Mouse (Mus musculus): ENCODE data around the gene Mrpl43. TPM values are rescaled to one million over a fixed set of nuclear protein-coding genes. Genes with fewer than 3 reads are reported as not detected.

Gene Mrpl43
- polyA plus RNA-seq, 1 experiment from 2014 or later, result 60.2 TPM

DNA sequence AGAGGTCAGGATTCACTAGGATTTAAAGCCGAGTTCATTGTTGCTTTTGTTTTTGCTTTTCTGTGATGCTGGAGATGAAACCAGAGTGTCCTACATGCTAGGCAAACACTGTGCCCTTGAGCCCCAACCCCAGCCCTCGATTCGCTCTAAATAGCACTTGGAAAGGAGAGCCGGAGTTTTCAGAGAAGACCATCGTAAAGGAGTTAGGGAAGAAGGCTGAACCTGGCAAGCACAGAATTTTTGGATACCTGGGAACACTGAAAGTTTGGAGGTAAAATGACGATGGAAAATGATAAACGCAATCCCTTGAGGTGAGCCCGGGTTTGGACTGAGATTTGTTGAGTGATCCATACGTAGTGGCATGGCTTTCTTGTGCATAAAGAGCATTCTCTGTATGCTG lies 17.9 kb downstream of the Mrpl43 start:
- Histone ChIP-seq H3K27ac (no peak overlapping the region), H3K9ac (peak overlapping the region; percentile 73; the same call in 1 of the 2 replicates), H3K4me1 (replicated peaks) (peaks cover 19% of the 10 kb centered on the region), H3K27me3 (0 out of 2 replicates have a peak, but pooled peaks cover 9% of the 10 kb centered on the region), H3K9me3 (replicated peaks) (no peaks in the 10 kb centered on the region), H3K4me3 (peak overlapping the region; percentile 74), H3K36me3 (no peaks in the 10 kb centered on the region), H3K4me2 (peak overlapping the region; percentile 100)
- WGBS, result 29% methylated on average over 9 of the region's 9 CpGs
- ATAC-seq (replicated peaks; ENCODE audit: insufficient number of reproducible peaks, insufficient read depth, low FRiP score, low read depth), result no peak

- Histone ChIP-seq H3K4me2 (no peak overlapping the region), H3K27ac (no peak overlapping the region), H3K9me3 (replicated peaks) (no peaks in the 10 kb centered on the region), H3K9ac (no peak overlapping the region), H3K27me3 (0 out of 2 replicates have a peak, but pooled peaks cover 9% of the 10 kb centered on the region), H3K4me1 (replicated peaks) (peaks cover 19% of the 10 kb centered on the region), H3K36me3 (0 out of 2 replicates have a peak, but pooled peaks cover under 1% of the 10 kb centered on the region), H3K4me3 (no peak overlapping the region)
- WGBS, result 64% methylated on average over 6 of the region's 6 CpGs
- no peak for ATAC-seq (replicated peaks; ENCODE audit: insufficient number of reproducible peaks, insufficient read depth, low FRiP score, low read depth)
Measured at GRCm38 (mm10) chr19:44987851-44988250, 18.4 kb downstream of the Mrpl43 start.

DNA sequence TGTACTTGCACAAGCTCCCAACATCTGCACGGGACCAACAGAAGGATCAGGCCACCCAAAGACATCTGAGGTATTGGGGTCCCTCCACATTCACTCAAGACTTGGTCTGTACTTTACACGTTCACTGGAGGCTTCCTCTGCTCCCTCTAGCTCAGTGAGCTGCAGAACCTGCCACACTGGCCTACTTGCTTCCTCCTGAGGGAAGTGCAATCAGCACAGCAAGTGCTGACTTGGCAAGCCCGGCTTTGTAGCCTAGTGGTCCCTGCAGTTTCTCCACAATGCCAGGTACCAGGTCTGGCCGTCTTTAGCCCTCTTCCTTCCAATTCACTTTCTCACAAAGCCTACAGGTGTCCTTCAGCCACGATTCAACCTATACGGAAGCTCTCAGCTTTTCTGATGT lies 19.2 kb downstream of the Mrpl43 start:
- WGBS, result 72% methylated on average over 6 of the region's 6 CpGs
- no peak overlapping the region for H3K4me3 ChIP-seq
- peaks cover 16% of the 10 kb centered on the region for H3K4me1 ChIP-seq (replicated peaks)
- H3K36me3 ChIP-seq, result peaks cover 7% of the 10 kb centered on the region
- H3K27me3 ChIP-seq, result 0 out of 2 replicates have a peak, but pooled peaks cover 9% of the 10 kb centered on the region
- H3K27ac ChIP-seq, result no peak overlapping the region
- no peak for ATAC-seq (replicated peaks; ENCODE audit: insufficient number of reproducible peaks, insufficient read depth, low FRiP score, low read depth)
- H3K9me3 ChIP-seq (replicated peaks), result no peaks in the 10 kb centered on the region
- no peak overlapping the region for H3K9ac ChIP-seq
- H3K4me2 ChIP-seq, result no peak overlapping the region

DNA sequence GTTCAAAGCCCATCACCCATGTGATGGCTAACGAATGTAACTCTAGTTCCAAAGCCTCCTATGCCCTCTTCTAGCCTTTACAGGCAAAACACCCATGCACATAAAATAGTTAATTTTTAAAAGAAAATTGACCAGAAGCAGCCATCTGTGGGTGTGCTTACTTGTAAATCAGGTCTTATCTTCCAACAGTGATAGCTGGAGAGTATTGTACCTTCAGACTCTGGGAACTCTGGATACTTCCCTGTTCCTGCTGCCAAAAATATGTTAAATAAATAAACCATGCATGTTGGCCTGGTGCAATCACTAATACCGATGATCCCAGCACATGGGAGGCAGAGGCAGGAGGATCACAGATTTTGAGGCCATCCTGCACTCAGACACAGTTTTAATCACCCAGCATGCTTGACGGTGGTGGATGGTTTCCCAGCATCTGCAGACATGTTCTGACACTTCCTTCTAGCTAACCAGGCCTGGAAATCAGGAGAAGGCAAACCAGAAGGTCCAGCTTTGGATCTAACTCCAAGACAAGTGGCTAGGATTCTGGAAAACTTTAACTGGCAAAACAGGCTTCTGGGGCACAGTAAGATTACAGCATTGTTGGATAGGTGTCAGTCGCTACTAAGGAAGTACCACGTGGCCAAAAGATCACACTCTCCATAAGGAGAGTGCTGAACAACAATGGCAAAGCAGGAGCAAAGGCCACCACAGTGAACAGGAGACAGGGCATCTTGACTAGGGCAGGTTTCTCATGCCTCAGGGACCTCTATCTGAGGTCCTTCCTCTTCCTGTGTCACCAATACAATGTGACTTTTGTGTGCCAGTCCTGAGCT lies 20.9 kb downstream of the Mrpl43 start:
- H3K36me3 ChIP-seq, result peaks cover 21% of the 10 kb centered on the region
- H3K9me3 ChIP-seq (replicated peaks), result no peaks in the 10 kb centered on the region
- H3K9ac ChIP-seq, result no peak overlapping the region
- ATAC-seq (replicated peaks; ENCODE audit: insufficient number of reproducible peaks, insufficient read depth, low FRiP score, low read depth), result no peak
- H3K27me3 ChIP-seq, result 0 out of 2 replicates have a peak, but pooled peaks cover 9% of the 10 kb centered on the region
- H3K4me2 ChIP-seq, result no peak overlapping the region
- H3K4me3 ChIP-seq, result no peak overlapping the region
- H3K27ac ChIP-seq, result no peak overlapping the region
- 45% methylated on average over 5 of the region's 5 CpGs for WGBS
- H3K4me1 ChIP-seq (replicated peaks), result peaks cover 16% of the 10 kb centered on the region

GRCm38 (mm10) chr19:44984420-44984819 lies 21.8 kb downstream of the Mrpl43 start:
- 0 out of 2 replicates have a peak, but pooled peaks cover 8% of the 10 kb centered on the region for H3K27me3 ChIP-seq
- H3K36me3 ChIP-seq, result peaks cover 30% of the 10 kb centered on the region
- no peak overlapping the region for H3K27ac ChIP-seq
- H3K9me3 ChIP-seq (replicated peaks), result no peaks in the 10 kb centered on the region
- no peak overlapping the region for H3K4me2 ChIP-seq
- H3K4me3 ChIP-seq, result no peak overlapping the region
- no peak overlapping the region for H3K9ac ChIP-seq
- H3K4me1 ChIP-seq (replicated peaks), result peaks cover 10% of the 10 kb centered on the region
- ATAC-seq (replicated peaks; ENCODE audit: insufficient number of reproducible peaks, insufficient read depth, low FRiP score, low read depth), result no peak
- WGBS, result 91% methylated on average over 4 of the region's 4 CpGs

DNA sequence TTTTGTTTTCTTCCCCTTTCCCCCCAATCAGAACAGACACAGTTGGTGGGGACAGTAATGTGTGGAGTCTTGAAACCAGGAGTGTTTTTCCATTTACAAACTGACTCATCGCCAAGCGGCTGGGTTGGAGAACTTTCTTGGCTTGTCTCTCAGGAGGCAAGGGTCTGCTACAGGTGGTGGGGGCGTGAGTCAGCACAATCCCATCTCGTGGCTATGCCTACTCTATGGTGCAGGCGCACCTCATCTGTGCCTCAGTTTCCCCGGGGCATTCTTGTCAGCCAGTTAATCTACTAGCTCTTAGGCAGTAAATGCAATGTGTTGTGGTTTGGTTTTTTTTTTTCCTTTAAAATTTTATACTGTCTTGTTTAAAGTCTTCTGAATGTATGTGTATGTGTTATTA lies 22.9 kb downstream of the Mrpl43 start:
- Histone ChIP-seq H3K9ac (no peak overlapping the region), H3K4me3 (no peak overlapping the region), H3K36me3 (peaks cover 39% of the 10 kb centered on the region), H3K27me3 (0 out of 2 replicates have a peak, but pooled peaks cover 5% of the 10 kb centered on the region), H3K27ac (no peak overlapping the region), H3K4me1 (replicated peaks) (peaks cover 3% of the 10 kb centered on the region), H3K9me3 (replicated peaks) (no peaks in the 10 kb centered on the region), H3K4me2 (no peak overlapping the region)
- no peak for ATAC-seq (replicated peaks; ENCODE audit: insufficient number of reproducible peaks, insufficient read depth, low FRiP score, low read depth)
- 87% methylated on average over 6 of the region's 6 CpGs for WGBS

DNA sequence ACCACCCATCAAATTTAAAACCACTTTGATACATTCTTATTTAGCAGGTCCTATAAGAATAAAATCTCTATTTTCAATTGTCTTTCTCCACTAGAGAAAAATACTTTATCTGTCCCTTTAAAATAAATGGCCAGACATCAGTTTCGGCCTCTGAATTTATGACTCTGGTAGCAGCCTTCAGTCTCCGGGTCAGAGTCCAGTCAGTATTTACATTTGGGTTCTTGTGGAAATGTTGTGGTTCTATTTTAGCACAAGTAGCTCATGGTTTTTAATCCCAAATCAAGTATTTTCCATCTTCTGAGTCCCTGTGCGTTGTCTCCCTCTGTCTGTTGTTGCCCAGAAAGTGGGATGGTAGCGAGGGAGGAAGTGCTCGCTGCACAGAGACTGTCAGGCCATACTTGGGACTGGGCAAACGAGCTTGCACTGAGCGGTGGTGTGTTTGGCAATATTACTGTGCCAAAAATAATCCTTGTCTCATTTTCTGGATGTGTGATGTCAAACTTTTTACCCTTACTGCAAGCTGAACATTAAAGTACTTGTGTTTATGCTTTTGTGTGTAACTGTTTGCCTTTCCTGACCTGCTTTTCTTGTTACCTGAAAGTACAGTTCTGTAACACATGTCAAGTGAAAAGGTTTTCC lies 23.6 kb downstream of the Mrpl43 start:
- H3K4me3 ChIP-seq, result no peak overlapping the region
- ATAC-seq (replicated peaks; ENCODE audit: insufficient number of reproducible peaks, insufficient read depth, low FRiP score, low read depth), result no peak
- no peaks in the 10 kb centered on the region for H3K9me3 ChIP-seq (replicated peaks)
- H3K27ac ChIP-seq, result no peak overlapping the region
- no peak overlapping the region for H3K4me2 ChIP-seq
- H3K27me3 ChIP-seq, result 0 out of 2 replicates have a peak, but pooled peaks cover 5% of the 10 kb centered on the region
- peaks cover 46% of the 10 kb centered on the region for H3K36me3 ChIP-seq
- H3K4me1 ChIP-seq (replicated peaks), result no peaks in the 10 kb centered on the region
- no peak overlapping the region for H3K9ac ChIP-seq
- WGBS, result 71% methylated on average over 7 of the region's 7 CpGs

DNA sequence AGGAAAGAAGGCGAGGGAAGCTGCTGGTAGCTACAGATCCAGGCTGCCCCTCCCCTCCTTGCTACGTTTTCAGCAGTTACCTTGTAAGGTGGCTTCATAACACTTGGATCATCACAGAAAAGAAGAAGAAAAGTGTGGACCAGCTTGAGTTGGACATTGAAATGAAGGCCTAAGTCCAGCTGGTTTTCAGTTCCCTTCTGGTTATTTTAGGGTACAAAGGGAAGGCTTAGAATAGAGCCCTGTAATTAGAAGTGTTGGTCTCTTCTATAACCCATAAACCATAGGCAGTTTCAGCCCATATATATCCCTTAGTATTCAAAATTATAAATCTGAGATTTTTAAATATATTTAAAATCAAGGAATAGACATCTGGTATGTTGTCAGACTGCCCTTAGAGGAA lies 25.5 kb downstream of the Mrpl43 start:
- Histone ChIP-seq H3K4me2 (no peak overlapping the region), H3K4me1 (replicated peaks) (no peaks in the 10 kb centered on the region), H3K9me3 (replicated peaks) (no peaks in the 10 kb centered on the region), H3K9ac (no peak overlapping the region), H3K36me3 (peaks cover 64% of the 10 kb centered on the region), H3K4me3 (no peak overlapping the region), H3K27ac (no peak overlapping the region), H3K27me3 (no peaks in the 10 kb centered on the region)
- no peak for ATAC-seq (replicated peaks; ENCODE audit: insufficient number of reproducible peaks, insufficient read depth, low FRiP score, low read depth)
- WGBS, result 85% methylated on average over 2 of the region's 2 CpGs

DNA sequence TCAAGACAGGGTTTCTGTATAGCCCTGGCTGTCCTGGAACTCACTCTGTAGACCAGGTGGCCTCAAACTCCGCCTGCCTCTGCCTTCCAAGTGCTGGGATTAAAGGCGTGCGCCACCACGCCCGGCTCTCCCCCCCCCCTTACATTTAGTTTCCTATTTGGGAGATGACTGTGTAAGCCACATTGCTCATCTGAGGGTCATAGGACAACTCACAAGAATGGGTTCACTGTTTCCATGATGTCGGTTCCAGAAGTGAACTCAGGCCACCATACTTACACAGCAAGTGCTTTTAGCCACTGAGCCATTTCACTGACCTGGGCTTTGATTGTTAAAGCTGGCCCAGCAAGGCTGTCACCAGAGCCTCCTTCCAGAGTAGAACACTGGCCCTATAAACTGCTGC lies 29.1 kb downstream of the Mrpl43 start:
- Histone ChIP-seq H3K4me1 (replicated peaks) (no peaks in the 10 kb centered on the region), H3K9ac (no peak overlapping the region), H3K4me2 (no peak overlapping the region), H3K9me3 (replicated peaks) (no peaks in the 10 kb centered on the region), H3K27me3 (no peaks in the 10 kb centered on the region), H3K27ac (no peak overlapping the region), H3K4me3 (no peak overlapping the region), H3K36me3 (peaks cover 95% of the 10 kb centered on the region)
- 80% methylated on average over 6 of the region's 6 CpGs for WGBS
- ATAC-seq (replicated peaks; ENCODE audit: insufficient number of reproducible peaks, insufficient read depth, low FRiP score, low read depth), result no peak

GRCm38 (mm10) chr19:44976636-44977035 lies 29.6 kb downstream of the Mrpl43 start:
- no peak for ATAC-seq (replicated peaks; ENCODE audit: insufficient number of reproducible peaks, insufficient read depth, low FRiP score, low read depth)
- Histone ChIP-seq H3K27me3 (no peaks in the 10 kb centered on the region), H3K36me3 (peaks cover 93% of the 10 kb centered on the region), H3K27ac (no peak overlapping the region), H3K9me3 (replicated peaks) (no peaks in the 10 kb centered on the region), H3K4me1 (replicated peaks) (no peaks in the 10 kb centered on the region), H3K9ac (no peak overlapping the region), H3K4me3 (no peak overlapping the region), H3K4me2 (no peak overlapping the region)
- WGBS, result 81% methylated on average over 6 of the region's 6 CpGs

GRCm38 (mm10) chr19:44968329-44968728 lies 37.9 kb downstream of the Mrpl43 start:
- Histone ChIP-seq H3K27me3 (no peaks in the 10 kb centered on the region), H3K36me3 (peaks cover 82% of the 10 kb centered on the region), H3K9ac (no peak overlapping the region), H3K9me3 (replicated peaks) (no peaks in the 10 kb centered on the region), H3K4me3 (no peak overlapping the region), H3K4me1 (replicated peaks) (no peaks in the 10 kb centered on the region), H3K27ac (no peak overlapping the region), H3K4me2 (no peak overlapping the region)
- ATAC-seq (replicated peaks; ENCODE audit: insufficient number of reproducible peaks, insufficient read depth, low FRiP score, low read depth), result no peak
- 76% methylated on average over 3 of the region's 3 CpGs for WGBS
